Mouse (Mus musculus) right cerebral cortex, adult 18-20 months (tissue): Measurements from ENCODE around the gene Rap1b.

ENCODE experiments used
- DNase-seq: peaks from one replicate; pipeline ENCODE4 v3.0.0; 2022; ENCODE audit warnings: mixed read lengths

The Rap1b gene

GRCm38 (mm10) chr10:117767286-117768140 is 78.3 kb downstream of the Rap1b start:
- DNase-seq: no peak

GRCm38 (mm10) chr10:117766896-117767160 is 79.0 kb downstream of the Rap1b start:
- no peak for DNase-seq

- no peak for DNase-seq
Observed at GRCm38 (mm10) chr10:117766111-117766895, 79.5 kb downstream of the Rap1b start.

GRCm38 (mm10) chr10:117765116-117765894 is 80.5 kb downstream of the Rap1b start:
- no peak for DNase-seq

GRCm38 (mm10) chr10:117764598-117764997 is 81.2 kb downstream of the Rap1b start:
- no peak for DNase-seq
